Mouse (Mus musculus) spleen, postnatal 10 days (tissue): ENCODE results near the gene Vmn2r97.
"Not testable (repeated sequence)": the region's sequence is repeated elsewhere in the genome, so short reads cannot be mapped to it uniquely, and the experiment has no call there.

Source experiments
- DNase-seq, 2 experiments: peaks; one replicate each; pipeline ENCODE4 v3.0.0; 2021 to 2022; ENCODE audit warnings: low spot score in 2 of 2

Vmn2r97 gene

DNA sequence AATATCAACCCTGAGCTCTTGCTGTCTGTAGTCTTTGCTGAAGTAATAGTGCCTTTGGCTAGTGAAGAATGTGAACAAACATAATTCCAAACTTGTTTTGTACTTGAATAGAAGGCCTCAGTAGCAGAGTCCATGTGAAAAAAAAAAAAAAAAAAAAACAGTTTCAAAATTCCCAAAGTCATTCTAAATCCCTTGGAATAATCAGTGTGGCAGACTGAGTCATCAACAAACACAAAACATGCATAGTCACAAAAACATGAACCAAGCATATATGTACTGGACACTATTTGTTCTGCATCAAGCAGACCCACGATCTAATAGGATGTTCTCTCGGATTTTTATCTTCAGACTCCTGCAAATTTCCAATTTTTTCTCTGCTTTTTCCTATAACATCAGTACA, at the start of gene Vmn2r97:
Vmn2r97 (plus strand) TSS at position 301 of the 400 bp plus-strand sequence.
- not testable (repeated sequence) for DNase-seq

GRCm38 (mm10) chr17:18882436-18882835, 31.7 kb upstream of the Vmn2r97 start:
- not testable (repeated sequence) for DNase-seq

DNA sequence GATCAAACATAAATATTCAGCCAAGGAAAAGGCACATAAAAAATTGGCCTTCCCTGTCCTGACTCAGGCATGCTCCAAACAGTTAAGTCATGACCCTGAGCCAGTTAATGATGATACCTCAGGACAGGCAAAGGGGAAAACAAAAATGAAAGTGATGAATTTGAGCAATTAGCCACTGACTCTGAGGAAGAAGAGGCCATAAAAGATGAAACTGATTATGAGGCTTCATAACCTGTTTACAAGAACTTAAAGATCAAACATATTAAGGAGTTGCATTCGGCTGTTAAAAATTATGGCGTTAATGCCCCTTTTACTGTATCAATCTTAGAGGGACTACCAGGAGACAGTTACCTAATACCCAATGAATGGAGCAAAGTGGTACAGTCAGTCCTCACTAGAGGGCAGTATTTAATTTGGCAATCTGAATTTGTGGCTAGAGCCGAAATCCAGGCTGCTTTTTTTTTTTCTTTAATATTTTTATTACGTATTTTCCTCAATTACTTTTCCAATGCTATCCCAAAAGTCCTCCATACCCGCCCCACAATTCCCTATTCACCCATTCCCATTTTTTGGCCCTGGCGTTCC, 24.3 kb upstream of the Vmn2r97 start:
- no peak for DNase-seq

GRCm38 (mm10) chr17:18957800-18958199, 43.7 kb downstream of the Vmn2r97 start:
- DNase-seq = not testable (repeated sequence)

DNA sequence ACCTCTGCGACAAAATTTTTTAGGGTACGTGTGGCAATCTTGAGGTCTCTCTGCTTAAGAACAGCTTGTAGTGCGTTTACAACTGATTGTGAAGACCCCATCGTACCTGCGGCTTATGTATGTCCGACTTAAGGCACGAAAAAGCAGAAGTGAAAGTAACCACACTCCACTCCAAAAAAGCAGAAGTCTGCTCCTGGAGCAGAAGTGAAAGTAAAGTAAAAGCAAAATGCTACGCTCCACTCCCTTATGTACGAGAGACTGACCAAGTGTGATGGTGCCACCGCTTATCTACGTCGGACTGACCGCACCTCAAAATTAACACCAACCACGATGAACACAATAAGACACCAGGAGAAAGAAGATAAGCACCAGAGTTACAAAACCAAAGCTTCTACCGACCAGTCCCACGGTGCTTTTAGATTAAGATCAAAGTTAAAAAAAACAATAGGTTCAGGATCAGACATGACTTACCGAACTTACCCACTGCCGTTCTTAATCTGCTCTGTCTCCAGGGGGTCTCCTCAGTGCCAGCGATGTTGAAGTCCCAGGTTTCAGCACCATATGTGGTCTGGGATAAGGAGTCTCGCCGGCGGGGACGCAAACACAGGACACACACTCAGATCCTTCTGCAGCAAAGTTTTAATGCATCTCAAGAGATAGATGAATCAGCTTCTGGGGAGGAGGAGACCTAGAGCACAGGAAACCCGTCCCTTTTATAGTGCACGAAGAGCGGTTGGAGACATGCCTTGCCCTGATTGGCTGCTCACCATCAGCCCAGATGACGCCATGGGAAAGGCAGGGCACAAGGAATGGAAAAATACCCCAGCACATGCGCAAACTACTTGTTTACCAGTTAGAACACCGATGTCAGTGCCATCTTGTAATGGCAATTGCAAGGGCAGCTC, 54.5 kb downstream of the Vmn2r97 start:
- DNase-seq = no peak
